In the genomic region with DNA sequence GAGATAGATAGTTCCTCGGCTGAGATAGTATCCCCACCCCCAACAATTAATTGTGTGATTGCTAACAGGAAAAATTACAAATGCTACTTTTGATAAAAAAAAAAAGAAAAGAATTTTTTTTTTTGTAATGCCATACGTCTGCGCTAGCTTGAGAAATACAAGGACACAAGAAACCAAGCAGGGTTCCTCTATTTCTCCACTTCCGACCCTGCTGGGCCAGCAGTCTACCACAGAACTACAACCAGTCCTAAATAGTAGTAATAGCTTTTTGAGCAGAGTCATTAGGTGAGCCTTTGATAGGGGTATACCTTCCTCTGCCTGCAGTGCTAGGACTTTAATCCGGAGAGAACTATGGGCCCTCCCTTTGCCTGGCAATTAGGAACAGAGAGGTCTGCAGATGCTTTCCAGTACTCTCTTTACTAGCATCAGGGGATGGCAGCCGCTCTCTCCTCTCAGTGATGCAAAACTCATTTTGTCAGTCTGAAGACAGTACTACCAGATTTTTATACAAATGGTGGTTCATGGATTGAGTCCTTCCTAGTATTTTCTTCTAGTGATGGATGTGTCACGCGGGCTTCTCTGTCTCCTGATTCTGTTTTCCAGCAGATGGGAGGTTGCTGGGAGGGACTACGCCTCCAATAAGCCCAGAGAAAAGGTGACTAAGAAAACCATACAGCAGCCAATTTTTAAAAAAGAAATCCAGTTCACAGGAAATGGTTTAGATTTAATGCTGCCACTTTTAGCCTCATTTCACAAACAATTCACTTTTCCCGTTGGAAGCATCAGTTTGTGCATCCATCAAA, we compare ENCODE assay signal across 11 mouse cellular contexts. TPM values are rescaled to one million over a fixed set of nuclear protein-coding genes. Genes with fewer than 3 reads are reported as not detected.
DNase-seq lines count a peak whose midpoint lies in the region; ATAC-seq lines count a peak whose summit lies in the region.
"Had no signal": no experiment of that assay in that cellular context is flagged by ENCODE, and none has a peak within 500 bp of the region (broad histone marks: within the 10 kb centered on the region; RNA-seq: fewer than 3 reads in every experiment).

No protein-coding gene starts in this region.

- H3K9me3 ChIP-seq in embryonic facial prominence, embryonic 10.5 days, result no peaks in the 10 kb centered on the region
- no peaks in the 10 kb centered on the region for H3K9me3 ChIP-seq in hindbrain, embryonic 16.5 days (ENCODE audit: control insufficient read depth, low read length)
- H3K9me3 ChIP-seq in liver, embryonic 16.5 days (replicated peaks; ENCODE audit: control insufficient read depth, low read length), result no peaks in the 10 kb centered on the region
- H3K9me3 ChIP-seq: embryonic facial prominence, embryonic 13.5 days; stomach, embryonic 15.5 days had no signal

- intact Hi-C loops in left cerebral cortex, postnatal 4 days (cut with DNase I), result no loop called here

- DNase-seq in left cerebral cortex, adult 11 months (ENCODE audit: low spot score), result peak; percentile 23
- DNase-seq in left cerebral cortex, postnatal 4 days, result no peak
- DNase-seq in embryonic facial prominence, embryonic 10.5 days (ENCODE audit: low spot score), result peak; percentile 10
- DNase-seq in thymus, postnatal 10 days (ENCODE audit: low spot score in 2 of 2), result no peak
- DNase-seq: cerebellum, adult 2 months had no signal

- ATAC-seq in hindbrain, embryonic 16.5 days, result no peak
- no peak for ATAC-seq in liver, embryonic 16.5 days (ENCODE audit: low read depth)
- ATAC-seq in monocyte, adult 5-6 weeks (replicated peaks; ENCODE audit: insufficient number of reproducible peaks, low FRiP score, low TSS enrichment, poor library complexity, severe bottlenecking), result no peak
- ATAC-seq: inflammation-experienced regulatory T-cells, adult 6 months had no signal

- H3K4me3 ChIP-seq in embryonic facial prominence, embryonic 10.5 days, result no peak overlapping the region; the same call in 1 of the 2 replicates
- H3K4me3 ChIP-seq in hindbrain, embryonic 16.5 days (ENCODE audit: low read length), result no peak overlapping the region; the same call in 1 of the 2 replicates
- peak overlapping the region; percentile 70; the same call in 1 of the 2 replicates for H3K4me3 ChIP-seq in liver, embryonic 16.5 days (ENCODE audit: low read depth, low read length)

- H3K27me3 ChIP-seq in embryonic facial prominence, embryonic 10.5 days (replicated peaks; ENCODE audit: low read depth, poor library complexity, severe bottlenecking), result peaks cover 59% of the 10 kb centered on the region
- peaks cover 8% of the 10 kb centered on the region for H3K27me3 ChIP-seq in hindbrain, embryonic 16.5 days (replicated peaks; ENCODE audit: control insufficient read depth, insufficient read depth, low read length)
- peaks cover 19% of the 10 kb centered on the region for H3K27me3 ChIP-seq in liver, embryonic 16.5 days (ENCODE audit: control insufficient read depth, insufficient read depth, low read depth, low read length)

- peak overlapping the region; percentile 99 for H3K4me2 ChIP-seq in hindbrain, embryonic 16.5 days (ENCODE audit: low read length)
- peak overlapping the region; percentile 100 for H3K4me2 ChIP-seq in liver, embryonic 16.5 days (ENCODE audit: low read depth, low read length)

- H3K9ac ChIP-seq in hindbrain, embryonic 16.5 days (ENCODE audit: low read depth, low read length), result no peak overlapping the region
- no peak overlapping the region for H3K9ac ChIP-seq in liver, embryonic 16.5 days (ENCODE audit: low read depth, low read length)

- no peak overlapping the region for H3K27ac ChIP-seq in embryonic facial prominence, embryonic 10.5 days (replicated peaks)
- no peak overlapping the region for H3K27ac ChIP-seq in hindbrain, embryonic 16.5 days (ENCODE audit: low read depth, low read length)
- no peak overlapping the region for H3K27ac ChIP-seq in liver, embryonic 16.5 days (ENCODE audit: low read length)
- H3K27ac ChIP-seq: embryonic facial prominence, embryonic 13.5 days; stomach, embryonic 15.5 days had no signal

- H3K36me3 ChIP-seq in embryonic facial prominence, embryonic 10.5 days (replicated peaks), result peaks cover 5% of the 10 kb centered on the region
- peaks cover 2% of the 10 kb centered on the region; the same call in 1 of the 2 replicates for H3K36me3 ChIP-seq in hindbrain, embryonic 16.5 days (ENCODE audit: control insufficient read depth, insufficient read depth, low read length)
- no peaks in the 10 kb centered on the region; the same call in 1 of the 2 replicates for H3K36me3 ChIP-seq in liver, embryonic 16.5 days (ENCODE audit: control insufficient read depth, insufficient read depth)
- H3K36me3 ChIP-seq: stomach, embryonic 15.5 days had no signal

- WGBS in embryonic facial prominence, embryonic 10.5 days, result 71% methylated on average over 10 of the region's 10 CpGs
- 73% methylated on average over 10 of the region's 10 CpGs for WGBS in hindbrain, embryonic 16.5 days
- WGBS in liver, embryonic 16.5 days (ENCODE audit: insufficient replicate concordance), result 56% methylated on average over 10 of the region's 10 CpGs

- H3K4me1 ChIP-seq in embryonic facial prominence, embryonic 10.5 days, result peaks cover 18% of the 10 kb centered on the region
- H3K4me1 ChIP-seq in hindbrain, embryonic 16.5 days (ENCODE audit: control insufficient read depth, insufficient read depth, low read depth, low read length), result peaks cover 14% of the 10 kb centered on the region
- peaks cover 26% of the 10 kb centered on the region for H3K4me1 ChIP-seq in liver, embryonic 16.5 days (ENCODE audit: control insufficient read depth, low read depth, low read length)

RNA-seq across cellular contexts. Expression of a gene that starts 0.7 kb away (rescaled TPM):
- 1 to 10 TPM; 2.8 to 2.9 TPM for total RNA-seq in left cerebral cortex, postnatal 4 days (2021)
- polyA plus RNA-seq in embryonic facial prominence, embryonic 10.5 days (2016; fragmentation: Nextera tagmentation; extraction: Ambion mirVana), result 0.40 and 0.49 TPM in 2 replicates
- 4.2 and 5.2 TPM in 2 replicates for polyA plus RNA-seq in hindbrain, embryonic 16.5 days (2015; fragmentation: Nextera tagmentation; extraction: Ambion mirVana)
- polyA plus RNA-seq in liver, embryonic 16.5 days (2015; fragmentation: Nextera tagmentation; extraction: Ambion mirVana), result 1.8 TPM in 2 replicates
- total RNA-seq in monocyte, adult 5-6 weeks (2017), result not detected in 3 replicates
- polyA plus RNA-seq: embryonic facial prominence, embryonic 13.5 days; inflammation-experienced regulatory T-cells, adult 6 months had no signal

RNA-seq across cellular contexts. Expression of a gene that starts 38.9 kb away (rescaled TPM):
- 10 to 100 TPM; 14.2 to 15.1 TPM for total RNA-seq in left cerebral cortex, postnatal 4 days (2021)
- 24.1 and 26.2 TPM in 2 replicates for polyA plus RNA-seq in embryonic facial prominence, embryonic 10.5 days (2016; fragmentation: Nextera tagmentation; extraction: Ambion mirVana)
- polyA plus RNA-seq in hindbrain, embryonic 16.5 days (2015; fragmentation: Nextera tagmentation; extraction: Ambion mirVana), result 16.1 and 19.9 TPM in 2 replicates
- polyA plus RNA-seq in liver, embryonic 16.5 days (2015; fragmentation: Nextera tagmentation; extraction: Ambion mirVana), result 120 and 140 TPM in 2 replicates
- total RNA-seq in monocyte, adult 5-6 weeks (2017), result 12.1 to 24.4 TPM (median 14.1 TPM) in 3 replicates

RNA-seq across cellular contexts. Expression of a gene that starts 41.0 kb away (rescaled TPM):
- total RNA-seq in left cerebral cortex, postnatal 4 days (2021), result 1 to 10 TPM; 4.0 to 5.7 TPM
- polyA plus RNA-seq in embryonic facial prominence, embryonic 10.5 days (2016; fragmentation: Nextera tagmentation; extraction: Ambion mirVana), result 4.6 and 5.3 TPM in 2 replicates
- 4.7 and 5.2 TPM in 2 replicates for polyA plus RNA-seq in hindbrain, embryonic 16.5 days (2015; fragmentation: Nextera tagmentation; extraction: Ambion mirVana)
- 2.5 and 2.9 TPM in 2 replicates for polyA plus RNA-seq in liver, embryonic 16.5 days (2015; fragmentation: Nextera tagmentation; extraction: Ambion mirVana)
- 13.9 to 16.9 TPM (median 14.6 TPM) in 3 replicates for total RNA-seq in monocyte, adult 5-6 weeks (2017)

RNA-seq across cellular contexts. Expression of a gene that starts 41.1 kb away (rescaled TPM):
- 10 to 100 TPM; 24.4 to 28.2 TPM for total RNA-seq in left cerebral cortex, postnatal 4 days (2021)
- polyA plus RNA-seq in embryonic facial prominence, embryonic 10.5 days (2016; fragmentation: Nextera tagmentation; extraction: Ambion mirVana), result 16.0 and 17.0 TPM in 2 replicates
- 7.7 and 9.2 TPM in 2 replicates for polyA plus RNA-seq in hindbrain, embryonic 16.5 days (2015; fragmentation: Nextera tagmentation; extraction: Ambion mirVana)
- 4.3 and 5.1 TPM in 2 replicates for polyA plus RNA-seq in liver, embryonic 16.5 days (2015; fragmentation: Nextera tagmentation; extraction: Ambion mirVana)
- total RNA-seq in monocyte, adult 5-6 weeks (2017), result 19.1 to 33.6 TPM (median 32.7 TPM) in 3 replicates

Comparison
In these comparisons a context has a peak if more than half of its experiments do, and no peak if none do; other contexts are left out.
1. DNase-seq: peak in left cerebral cortex, adult 11 months (single experiment) and embryonic facial prominence, embryonic 10.5 days (single experiment); none in left cerebral cortex, postnatal 4 days (single experiment) and thymus, postnatal 10 days (0 of 2).